Mouse (Mus musculus) thymus, adult 2 months (tissue): ENCODE measurements around the gene D430042O09Rik.

ENCODE experiments used
- CTCF ChIP-seq: fragments of 200-500 bp; IDR thresholded peaks from 2 replicates; pipeline ENCODE4 v1.5.1; 2012; ENCODE audit warnings: mild to moderate bottlenecking, control low read depth, low read length, moderate library complexity, borderline replicate concordance; ENCODE audit not compliant: control insufficient read depth, poor library complexity, insufficient read depth; ENCODE audit errors: extremely low read depth
- POLR2A ChIP-seq: fragments of 200-500 bp; IDR thresholded peaks from 2 replicates; pipeline ENCODE4 v1.6.1; 2012; ENCODE audit warnings: mild to moderate bottlenecking, low read length, control low read depth, moderate library complexity; ENCODE audit not compliant: control insufficient read depth, poor library complexity, insufficient read depth; ENCODE audit errors: extremely low read depth

DNA sequence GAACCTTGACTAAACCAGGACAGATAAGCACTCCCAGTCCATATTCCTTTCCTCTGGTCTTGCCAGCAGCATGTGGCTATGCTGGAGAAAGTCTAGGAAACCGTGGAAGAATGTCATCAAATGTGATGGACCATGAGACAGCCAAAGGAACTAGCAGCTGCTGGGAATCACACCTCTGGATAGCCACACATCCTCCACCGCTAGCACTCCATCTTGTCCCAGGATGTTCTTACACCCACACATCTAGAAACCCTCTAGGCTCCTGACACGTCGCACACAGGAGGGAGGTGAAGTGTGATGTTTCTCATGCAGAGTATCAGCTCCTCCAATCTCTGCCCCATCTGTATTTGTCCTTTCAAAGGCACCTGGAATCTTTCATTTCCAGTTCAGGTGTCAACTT lies 17.2 kb upstream of the D430042O09Rik start:
- no peak for TF ChIP-seq POLR2A
- TF ChIP-seq CTCF, result no peak
